Mouse (Mus musculus): ENCODE data around the gene Aggf1.

GRCm38 (mm10) chr13:95388226-95388625 lies 13.1 kb upstream of the Aggf1 start:
- no peak for TF ChIP-seq CTCF (IDR thresholded peaks at IDR 0.05; ENCODE audit: control insufficient read depth, insufficient read depth, insufficient replicate concordance, low read depth, low read length)
- TF ChIP-seq POLR2A (IDR thresholded peaks at IDR 0.05; ENCODE audit: control insufficient read depth, low read depth, low read length), result no peak

Measured in testis, adult 2 months (tissue).